Mouse (Mus musculus) intestine, embryonic 14.5 days (tissue): ENCODE data around the gene Il6ra. TPM values are rescaled to one million over a fixed set of nuclear protein-coding genes. Genes with fewer than 3 reads are reported as not detected.

Experiments used
- ATAC-seq: fragments of 200-750 bp; cut with Nextera tagmentation; replicated peaks from 2 replicates; pipeline ENCODE4 v1.8.0; 2017; ENCODE audit warnings: low read depth, moderate number of reproducible peaks, moderate TSS enrichment, moderate library complexity; ENCODE audit not compliant: low FRiP score, low TSS enrichment
- DNase-seq: peaks from one replicate; pipeline ENCODE4 v3.0.0-alpha.2; 2018; ENCODE audit warnings: low spot score
- H3K27ac ChIP-seq: fragments of 300-500 bp; sonication (generic); 2 replicates; pipeline ENCODE4 v1.5.1; 2014; ENCODE audit warnings: low read depth, mild to moderate bottlenecking, control low read depth
- H3K27me3 ChIP-seq: fragments of 300-500 bp; sonication (generic); replicated peaks from 2 replicates; pipeline ENCODE4 v1.6.1; 2014; ENCODE audit warnings: low read length, control low read depth; ENCODE audit not compliant: control insufficient read depth, insufficient read depth
- H3K36me3 ChIP-seq: fragments of 300-500 bp; sonication (generic); 2 replicates; pipeline ENCODE4 v1.6.1; 2014; ENCODE audit warnings: low read length, control low read depth; ENCODE audit not compliant: control insufficient read depth, insufficient read depth
- H3K4me1 ChIP-seq: fragments of 300-500 bp; sonication (generic); replicated peaks from 2 replicates; pipeline ENCODE4 v1.6.1; 2014; ENCODE audit warnings: low read length, control low read depth, mixed read lengths; ENCODE audit not compliant: control insufficient read depth, insufficient read depth
- H3K4me2 ChIP-seq: fragments of 300-500 bp; sonication (generic); 2 replicates; pipeline ENCODE4 v1.6.1; 2014; ENCODE audit warnings: low read length
- H3K4me3 ChIP-seq: fragments of 300-500 bp; sonication (generic); 2 replicates; pipeline ENCODE4 v1.5.1; 2014; ENCODE audit warnings: low read depth, low read length, control low read depth, mixed read lengths
- H3K9ac ChIP-seq: fragments of 300-500 bp; sonication (generic); 2 replicates; pipeline ENCODE4 v1.6.1; 2014; ENCODE audit warnings: mild to moderate bottlenecking, low read length
- H3K9me3 ChIP-seq: fragments of 300-500 bp; sonication (generic); 2 replicates; pipeline ENCODE4 v1.6.1; 2016; ENCODE audit warnings: low read length, control low read depth; ENCODE audit not compliant: control insufficient read depth
- WGBS: fragments of 180-500 bp; shearing (Covaris S2); extraction: QIAGEN DNeasy Blood & Tissue Kit; methylation state at CpG from one replicate; pipeline ENCODE4 v1.1.7; 2014; 5-methylcytosine and 5-hydroxymethylcytosine counted together
- polyA plus RNA-seq: library from polyadenylated mRNA; unstranded; fragments of >200 nt; fragmentation: Nextera tagmentation; extraction: Ambion mirVana; gene quantifications from 2 replicates; pipeline ENCODE4 v1.2.1, GENCODE M21; 2014

Gene Il6ra
- polyA plus RNA-seq, 1 experiment from 2014 or later: 1.6 TPM

DNA sequence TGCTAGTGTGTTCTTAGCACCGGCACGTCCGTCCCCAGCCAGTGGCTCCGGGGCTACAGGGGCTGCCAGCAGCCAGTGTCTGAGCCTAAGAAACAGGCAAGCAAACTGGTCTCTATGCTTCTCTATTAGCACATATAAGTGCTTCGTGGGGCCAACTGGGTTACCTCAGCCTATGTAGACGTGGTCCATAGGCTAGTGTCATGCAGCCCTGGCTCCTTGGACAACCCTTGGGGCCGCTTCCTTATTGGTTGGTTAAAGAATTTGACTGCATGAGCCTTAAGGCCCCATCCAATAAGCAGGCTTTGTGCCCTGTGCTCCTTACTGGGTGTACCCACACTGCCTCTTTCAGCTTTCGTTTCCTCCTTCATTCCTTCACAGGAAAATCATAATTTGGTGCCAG is 37.2 kb downstream of the Il6ra start:
- ATAC-seq (no peak), DNase-seq (no peak)
- H3K9ac ChIP-seq: no peak overlapping the region
- no peaks in the 10 kb centered on the region for H3K27me3 ChIP-seq
- no peaks in the 10 kb centered on the region for H3K36me3 ChIP-seq
- WGBS: 93% methylated on average over 8 of the region's 8 CpGs
- no peak overlapping the region for H3K4me3 ChIP-seq
- no peak overlapping the region for H3K4me2 ChIP-seq
- peaks cover 11% of the 10 kb centered on the region for H3K4me1 ChIP-seq
- H3K9me3 ChIP-seq: no peaks in the 10 kb centered on the region
- H3K27ac ChIP-seq: no peak overlapping the region

DNA sequence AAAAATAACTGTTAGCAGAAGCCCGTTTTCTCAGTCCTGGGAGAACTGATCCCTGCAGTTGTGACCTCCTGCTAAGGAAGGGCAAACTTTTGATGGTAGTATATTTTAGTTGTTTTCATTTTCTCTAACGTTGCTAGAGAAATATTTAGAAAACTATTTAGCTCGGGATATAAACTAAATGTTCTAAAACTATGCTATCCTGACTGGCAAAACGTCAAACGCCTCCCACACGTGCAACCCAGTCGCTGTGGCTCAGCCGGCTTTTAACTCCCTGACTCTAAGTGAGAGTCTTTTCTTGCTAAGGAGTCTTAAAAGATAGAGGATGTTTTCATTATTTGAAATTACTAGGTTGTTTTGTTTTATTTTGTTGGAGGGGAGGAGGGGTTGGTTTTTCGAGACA is 38.0 kb downstream of the Il6ra start:
- H3K27ac ChIP-seq: 0 out of 2 replicates have a peak overlapping the region, but pooled peaks have one; percentile 48
- WGBS: 59% methylated on average over 9 of the region's 9 CpGs
- ATAC-seq: no peak

DNA sequence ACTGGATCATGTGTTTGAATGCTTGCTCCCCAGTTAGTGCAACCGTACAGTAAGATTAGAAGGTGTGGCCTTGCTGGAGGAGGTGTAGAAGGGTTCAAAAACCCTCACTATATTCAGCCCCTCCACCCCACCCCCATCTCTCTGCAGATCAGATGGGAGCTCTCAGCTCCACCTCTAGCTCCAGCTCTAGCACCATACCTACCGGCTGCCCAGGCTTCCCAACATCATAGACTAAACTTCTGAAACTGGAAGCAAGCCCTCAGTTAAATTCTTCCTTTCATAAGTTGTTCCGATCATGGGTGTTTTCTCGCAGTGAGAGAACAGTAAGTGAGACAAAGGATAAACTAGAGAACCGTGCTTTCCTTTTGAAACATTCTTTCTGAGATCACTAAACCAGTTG is 38.9 kb downstream of the Il6ra start:
- no peaks in the 10 kb centered on the region for H3K36me3 ChIP-seq
- ATAC-seq (no peak), DNase-seq (no peak)
- peaks cover 24% of the 10 kb centered on the region for H3K4me1 ChIP-seq
- H3K27me3 ChIP-seq: no peaks in the 10 kb centered on the region
- WGBS: 84% methylated on average over 5 of the region's 5 CpGs
- H3K9me3 ChIP-seq: no peaks in the 10 kb centered on the region
- no peak overlapping the region for H3K4me3 ChIP-seq
- peak overlapping the region; percentile 48; the same call in 1 of the 2 replicates for H3K27ac ChIP-seq
- no peak overlapping the region for H3K9ac ChIP-seq
- no peak overlapping the region for H3K4me2 ChIP-seq

More for the DNA sequence above, 38.0 kb downstream of the Il6ra start:
- Histone ChIP-seq H3K4me2 (no peak overlapping the region), H3K27me3 (no peaks in the 10 kb centered on the region), H3K9ac (no peak overlapping the region), H3K36me3 (no peaks in the 10 kb centered on the region), H3K9me3 (no peaks in the 10 kb centered on the region), H3K4me3 (no peak overlapping the region), H3K4me1 (peaks cover 18% of the 10 kb centered on the region)
- no peak for DNase-seq

DNA sequence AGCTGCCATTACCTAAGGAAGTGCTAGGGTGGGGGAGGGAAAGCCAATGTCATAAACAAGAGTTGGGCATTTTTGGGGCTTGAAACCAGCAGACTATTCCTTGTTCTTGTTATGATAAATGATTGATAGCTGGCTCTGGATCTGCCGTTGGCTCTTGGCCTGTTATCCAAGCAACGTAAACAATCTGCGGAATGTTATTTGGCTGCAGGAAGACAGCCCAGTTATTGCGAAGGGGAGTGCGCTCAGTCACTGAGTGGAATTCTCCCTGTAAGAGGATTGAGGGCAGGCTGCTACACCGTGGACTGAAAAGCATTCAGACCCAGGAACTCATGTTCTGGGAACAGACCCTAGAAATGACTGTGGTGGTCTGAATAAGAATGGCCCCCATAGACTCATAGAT is 40.3 kb downstream of the Il6ra start:
- Histone ChIP-seq H3K27ac (peak overlapping the region; percentile 41; the same call in 1 of the 2 replicates), H3K4me1 (peaks cover 32% of the 10 kb centered on the region), H3K9ac (no peak overlapping the region), H3K4me2 (no peak overlapping the region), H3K36me3 (no peaks in the 10 kb centered on the region), H3K27me3 (no peaks in the 10 kb centered on the region), H3K9me3 (no peaks in the 10 kb centered on the region), H3K4me3 (no peak overlapping the region)
- ATAC-seq (peak; percentile 33; the same call in 1 of the 2 replicates), DNase-seq (peak; percentile 69)
- WGBS: 19% methylated on average over 6 of the region's 6 CpGs

DNA sequence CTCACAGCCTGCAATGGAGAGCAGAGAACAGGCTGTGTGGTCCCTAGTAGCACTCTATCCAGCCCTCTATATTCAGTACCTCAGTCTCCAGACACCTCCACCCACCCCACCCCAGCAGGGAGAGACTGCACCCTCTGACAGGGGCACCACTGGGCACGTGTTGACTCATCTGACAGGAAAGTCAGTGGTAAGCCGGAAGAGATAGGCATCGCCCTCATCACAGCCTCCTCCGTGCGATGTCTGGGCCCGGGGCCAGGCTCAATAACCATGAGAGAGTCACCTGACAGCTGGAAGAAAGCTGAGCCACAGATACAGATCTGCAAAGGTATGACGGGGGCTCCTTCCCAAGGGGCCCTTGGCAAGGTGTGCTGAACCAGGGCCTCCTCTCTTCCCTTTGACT is 40.8 kb downstream of the Il6ra start:
- 58% methylated on average over 7 of the region's 7 CpGs for WGBS

DNA sequence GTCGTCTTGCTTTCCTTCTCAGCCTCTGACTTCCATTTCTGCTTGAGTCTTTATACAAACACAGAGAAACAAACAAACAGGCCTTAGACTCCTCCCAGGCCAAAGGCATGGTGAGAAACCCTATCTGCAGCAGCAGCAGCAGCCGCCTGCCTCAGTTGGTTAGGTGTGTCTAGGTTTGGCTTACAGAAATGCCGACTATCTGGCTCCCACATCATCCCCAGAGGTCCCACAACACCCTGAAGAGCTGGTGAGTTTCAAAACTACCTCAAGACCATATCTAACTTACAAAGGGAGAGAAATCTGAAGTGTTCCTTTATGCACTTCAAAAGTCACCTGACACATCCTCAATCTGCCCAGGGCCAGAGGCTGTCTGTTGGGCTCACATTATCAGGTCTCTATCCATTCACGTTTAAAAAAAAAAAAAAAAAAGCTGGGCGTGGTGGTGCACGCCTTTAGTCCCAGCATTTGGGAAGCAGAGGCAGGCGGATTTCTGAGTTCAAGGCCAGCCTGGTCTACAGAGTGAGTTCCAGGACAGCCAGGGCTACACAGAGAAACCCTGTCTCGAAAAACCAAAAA is 41.6 kb downstream of the Il6ra start:
- Histone ChIP-seq H3K27ac (peak overlapping the region; percentile 84), H3K4me1 (peaks cover 32% of the 10 kb centered on the region), H3K27me3 (no peaks in the 10 kb centered on the region), H3K9ac (no peak overlapping the region), H3K9me3 (no peaks in the 10 kb centered on the region), H3K4me2 (no peak overlapping the region), H3K36me3 (no peaks in the 10 kb centered on the region), H3K4me3 (no peak overlapping the region)
- WGBS: 69% methylated on average over 8 of the region's 8 CpGs
- ATAC-seq (no peak), DNase-seq (no peak)

More for the DNA sequence above, 40.8 kb downstream of the Il6ra start:
- DNase-seq (no peak), ATAC-seq (peak; percentile 52; the same call in 1 of the 2 replicates)
- peak overlapping the region; percentile 41; the same call in 1 of the 2 replicates for H3K27ac ChIP-seq
- H3K4me2 ChIP-seq: no peak overlapping the region
- H3K36me3 ChIP-seq: no peaks in the 10 kb centered on the region
- no peaks in the 10 kb centered on the region for H3K27me3 ChIP-seq
- no peaks in the 10 kb centered on the region for H3K9me3 ChIP-seq
- no peak overlapping the region for H3K9ac ChIP-seq
- peaks cover 32% of the 10 kb centered on the region for H3K4me1 ChIP-seq
- no peak overlapping the region for H3K4me3 ChIP-seq

DNA sequence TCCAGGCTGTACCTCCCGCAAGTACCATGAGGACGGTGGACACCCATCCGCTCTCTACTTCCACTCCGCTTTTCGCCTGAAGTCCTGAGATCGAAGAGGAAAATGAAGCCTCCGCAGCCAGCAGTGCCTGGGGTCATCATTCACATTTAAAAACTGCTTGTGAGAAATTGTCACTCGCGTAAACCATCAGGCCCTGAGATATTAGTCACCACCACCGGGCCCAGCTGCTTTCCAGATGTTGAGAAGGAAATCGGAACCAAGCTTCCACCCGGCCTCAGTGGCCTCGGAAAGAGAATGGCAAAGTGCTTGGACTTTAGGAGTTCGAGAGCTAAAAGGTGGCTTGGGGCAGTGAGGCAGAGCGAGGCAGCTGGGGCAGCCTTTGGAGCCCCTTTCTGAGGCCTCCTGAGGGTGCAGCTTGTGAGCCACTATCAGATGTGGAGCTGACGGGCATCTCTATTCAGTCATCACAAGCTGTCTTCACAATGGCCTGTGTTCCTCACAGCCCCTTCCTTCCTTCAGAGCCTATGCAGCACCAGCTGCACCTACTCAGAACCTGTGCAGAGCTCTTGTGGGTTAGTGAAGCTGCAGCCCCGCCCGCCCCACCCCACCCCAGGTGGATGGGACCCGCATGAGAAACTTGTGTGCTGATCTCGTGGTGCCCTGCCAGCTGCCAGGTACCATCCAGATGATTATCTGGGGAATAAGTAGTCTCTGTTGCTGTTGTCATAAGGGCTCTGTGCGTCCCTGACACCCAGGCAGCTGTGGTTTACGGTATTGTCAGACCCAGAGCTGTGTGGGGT is 42.3 kb downstream of the Il6ra start:
- ATAC-seq (no peak), DNase-seq (no peak)
- WGBS: 44% methylated on average over 22 of the region's 22 CpGs
- Histone ChIP-seq H3K9ac (no peak overlapping the region), H3K27me3 (no peaks in the 10 kb centered on the region), H3K4me3 (no peak overlapping the region), H3K9me3 (no peaks in the 10 kb centered on the region), H3K36me3 (no peaks in the 10 kb centered on the region), H3K4me2 (peak overlapping the region; percentile 33), H3K4me1 (peaks cover 35% of the 10 kb centered on the region), H3K27ac (peak overlapping the region; percentile 84)

DNA sequence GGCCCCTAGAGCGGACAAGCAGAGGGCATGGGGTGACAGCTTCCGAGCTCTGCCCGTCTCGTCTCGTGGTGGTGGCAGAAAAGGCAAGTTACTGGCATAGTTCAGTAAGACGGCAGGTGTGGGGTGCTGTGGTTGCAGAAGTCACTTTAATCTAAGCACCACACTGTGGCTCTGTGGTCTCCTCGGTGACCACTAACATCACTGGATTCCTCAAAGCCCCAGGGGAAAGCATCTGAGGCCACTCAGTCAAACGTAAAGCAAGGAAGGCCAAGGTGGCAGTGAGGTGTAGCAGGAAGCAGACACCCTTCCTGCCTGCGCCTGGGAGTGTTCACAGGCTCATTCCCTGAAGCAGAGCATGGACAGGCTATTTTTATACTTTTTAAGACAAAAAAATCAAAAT is 43.4 kb downstream of the Il6ra start:
- no peak for ATAC-seq
- H3K4me3 ChIP-seq: no peak overlapping the region
- H3K9ac ChIP-seq: no peak overlapping the region
- no peak overlapping the region for H3K4me2 ChIP-seq
- WGBS: 72% methylated on average over 9 of the region's 9 CpGs
- H3K27ac ChIP-seq: peak overlapping the region; percentile 84; the same call in 1 of the 2 replicates
- H3K4me1 ChIP-seq: peaks cover 41% of the 10 kb centered on the region
- H3K9me3 ChIP-seq: no peaks in the 10 kb centered on the region
- H3K27me3 ChIP-seq: no peaks in the 10 kb centered on the region
- DNase-seq: no peak
- no peaks in the 10 kb centered on the region for H3K36me3 ChIP-seq
